Mouse (Mus musculus): ENCODE data around the gene Tbck.

The Tbck gene

GRCm38 (mm10) chr3:132683447-132684230, at the start of gene Tbck:
Gene Tbck, plus strand, starts transcription at chr3:132684144.
- DNase-seq (ENCODE audit: extremely low read depth, low read depth, low spot score), result peak; percentile 14

DNA sequence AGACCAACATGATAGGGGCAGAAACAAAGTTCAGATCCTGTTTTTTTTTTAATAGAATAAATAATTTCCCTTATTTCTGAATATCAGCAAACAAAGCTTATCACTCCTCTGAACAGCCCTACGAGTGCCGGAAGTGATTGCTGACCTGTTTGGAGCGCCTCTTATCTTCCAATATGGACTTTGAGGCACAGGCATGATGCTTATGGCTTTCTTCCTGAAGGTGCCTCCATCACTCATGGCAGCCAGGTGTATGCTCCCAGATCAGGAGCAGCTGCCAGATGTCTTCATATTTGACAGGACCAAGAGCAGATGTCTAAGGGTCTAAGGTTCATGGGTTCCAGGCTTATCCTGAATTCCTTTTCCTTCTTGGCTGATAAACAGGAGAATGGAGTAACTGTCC, 46.9 kb upstream of the Tbck start:
- no peak for DNase-seq (ENCODE audit: extremely low read depth, low read depth, low spot score)

- DNase-seq (ENCODE audit: extremely low read depth, low read depth, low spot score), result no peak
Observed at GRCm38 (mm10) chr3:132644071-132644470, 39.9 kb upstream of the Tbck start.

DNA sequence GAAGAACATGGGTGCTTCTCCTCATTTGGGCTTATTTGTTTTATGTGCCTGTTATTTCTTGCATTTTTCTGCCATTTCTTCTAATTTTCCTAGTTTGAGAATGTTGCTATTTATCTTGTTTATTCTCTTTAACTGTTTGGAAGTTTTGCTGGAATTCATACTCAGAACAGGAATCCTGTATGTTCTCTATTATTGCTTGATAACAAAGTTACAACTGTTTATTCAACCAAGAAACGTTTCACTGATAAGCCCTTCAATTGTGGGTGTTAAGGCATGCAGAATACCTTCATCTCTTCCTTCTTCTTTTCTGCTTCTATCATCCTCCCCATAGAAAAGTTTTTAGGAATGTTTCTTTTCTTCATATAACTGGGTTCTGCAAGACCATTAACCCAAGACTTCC, 37.1 kb upstream of the Tbck start:
- no peak for DNase-seq (ENCODE audit: extremely low read depth, low read depth, low spot score)

DNA sequence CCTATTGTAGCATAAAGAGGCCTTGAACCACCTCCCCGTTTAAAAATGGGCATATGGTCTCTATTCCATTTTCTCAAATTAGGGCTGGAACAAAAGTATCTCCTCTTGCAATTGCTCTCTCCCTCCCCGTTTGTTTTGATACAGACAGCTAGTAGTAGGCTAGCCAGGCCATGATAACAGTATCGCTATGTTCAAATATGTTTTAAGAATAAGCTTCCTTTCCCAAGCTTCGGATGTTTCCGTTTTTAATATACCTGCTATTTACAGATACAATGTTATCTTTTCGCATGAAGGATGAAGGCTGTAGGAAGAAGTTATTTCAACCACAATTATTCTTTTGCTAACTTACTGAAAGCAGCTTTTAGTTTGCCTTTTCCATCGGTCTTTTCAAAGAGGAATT, 34.6 kb upstream of the Tbck start:
- DNase-seq (ENCODE audit: extremely low read depth, low read depth, low spot score), result no peak

DNA sequence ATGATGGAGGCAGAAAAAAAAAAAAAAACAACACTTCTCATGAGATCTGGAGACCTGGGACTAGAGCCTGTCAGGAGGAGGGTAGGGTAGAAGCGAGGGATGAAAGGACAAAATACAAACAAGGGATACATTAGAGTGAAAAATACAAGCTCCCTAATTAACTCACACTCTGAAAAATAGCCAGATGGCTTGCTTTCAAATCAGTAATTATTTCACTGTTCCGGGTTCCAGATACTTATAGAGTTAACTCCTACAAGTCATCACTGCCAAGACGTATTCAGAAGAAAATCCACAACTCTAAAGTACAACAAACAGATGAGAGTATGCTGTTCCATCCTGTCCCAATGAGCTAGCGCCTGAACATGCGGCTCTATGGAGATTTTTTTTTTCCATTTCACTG, 33.8 kb upstream of the Tbck start:
- DNase-seq (ENCODE audit: extremely low read depth, low read depth, low spot score), result no peak

- DNase-seq (ENCODE audit: extremely low read depth, low read depth, low spot score), result no peak
Observed at GRCm38 (mm10) chr3:132651776-132652175, 32.2 kb upstream of the Tbck start.

GRCm38 (mm10) chr3:132653959-132654358, 30.0 kb upstream of the Tbck start:
- no peak for DNase-seq (ENCODE audit: extremely low read depth, low read depth, low spot score)

- DNase-seq (ENCODE audit: extremely low read depth, low read depth, low spot score), result no peak
Observed at GRCm38 (mm10) chr3:132655955-132656354, 28.0 kb upstream of the Tbck start.

DNA sequence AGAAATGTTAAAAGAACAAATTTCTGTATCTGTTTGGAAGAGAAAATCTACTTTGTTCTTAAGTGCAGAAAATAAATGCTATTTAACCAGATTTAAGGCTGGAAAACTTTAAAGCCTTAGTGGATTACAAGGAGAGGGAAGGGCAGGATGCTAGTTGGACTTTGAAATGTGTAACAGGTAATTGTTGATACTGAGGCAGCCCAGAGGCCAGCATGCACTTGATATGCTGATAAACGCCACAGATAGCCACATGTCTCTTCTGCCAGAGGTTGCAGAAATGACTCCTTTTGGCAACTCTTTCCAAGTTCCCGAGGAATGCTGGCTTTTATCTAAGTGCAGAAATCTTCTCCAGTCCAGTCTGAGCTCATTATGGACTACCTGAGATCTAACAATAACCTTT, 6.5 kb upstream of the Tbck start:
- no peak for DNase-seq (ENCODE audit: extremely low read depth, low read depth, low spot score)

DNA sequence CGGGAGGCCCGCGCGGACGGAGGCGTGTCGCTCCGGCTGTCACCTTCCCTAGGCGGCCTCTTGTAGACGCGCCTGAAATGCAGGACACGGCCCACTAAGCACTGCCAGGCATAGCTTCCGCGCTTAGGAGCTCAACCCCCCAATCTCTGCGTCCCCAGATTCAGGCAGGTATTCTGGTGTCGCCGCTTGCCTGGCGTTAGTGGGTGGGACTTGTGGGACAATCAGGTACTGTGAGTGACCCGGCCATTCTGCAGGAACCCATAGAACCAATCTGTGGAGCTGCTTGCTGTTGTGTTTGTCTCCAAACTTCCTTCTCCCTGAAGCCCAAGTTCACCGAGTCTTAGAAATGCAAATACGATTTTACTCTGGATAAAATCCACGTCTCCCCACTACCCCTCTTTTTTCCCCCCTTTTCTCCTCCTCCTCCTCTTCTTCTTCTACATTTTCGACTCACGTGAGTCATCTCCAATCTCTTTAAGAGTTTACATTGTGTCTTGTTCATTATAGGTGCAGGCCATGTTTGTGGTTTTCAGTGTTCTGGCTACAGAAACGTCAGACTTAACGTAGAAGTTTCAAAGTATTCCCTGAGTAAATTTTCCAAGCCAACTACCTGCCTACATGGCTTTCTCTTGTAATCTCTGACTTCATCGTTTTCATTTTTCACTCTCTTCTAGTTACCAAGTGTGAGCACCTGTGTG, 436 bp downstream of the Tbck start, which contains the start of gene Aimp1:
Gene Aimp1, minus strand, starts transcription at position 140 of the 698 bp plus-strand sequence.
- no peak for DNase-seq (ENCODE audit: extremely low read depth, low read depth, low spot score)

- DNase-seq (ENCODE audit: extremely low read depth, low read depth, low spot score), result no peak
Observed at GRCm38 (mm10) chr3:132701368-132701767, 17.4 kb downstream of the Tbck start.

- DNase-seq (ENCODE audit: extremely low read depth, low read depth, low spot score), result no peak
Observed at GRCm38 (mm10) chr3:132704216-132704615, 20.3 kb downstream of the Tbck start.

GRCm38 (mm10) chr3:132706977-132707376, 23.0 kb downstream of the Tbck start:
- no peak for DNase-seq (ENCODE audit: extremely low read depth, low read depth, low spot score)

DNA sequence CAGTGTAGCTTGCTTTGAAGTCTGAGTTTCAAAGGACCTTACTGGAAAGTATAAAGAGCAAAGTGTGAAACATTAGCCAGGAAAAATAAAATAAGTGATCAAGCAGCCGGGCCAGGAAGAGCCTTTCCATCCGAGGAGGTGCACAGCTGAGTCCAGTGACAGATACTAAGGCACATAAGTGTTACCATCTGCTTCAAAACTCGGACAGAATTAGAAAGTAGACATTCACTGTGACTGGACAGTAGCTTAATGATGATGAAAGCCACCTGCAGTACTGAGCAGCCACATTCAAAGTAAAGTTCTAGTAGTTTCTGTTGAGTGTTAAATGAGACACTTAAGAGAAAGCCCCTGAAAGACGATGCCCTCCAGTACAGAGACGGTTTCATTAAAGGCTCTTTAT, 30.0 kb downstream of the Tbck start:
- no peak for DNase-seq (ENCODE audit: extremely low read depth, low read depth, low spot score)

GRCm38 (mm10) chr3:132717316-132717715, 33.4 kb downstream of the Tbck start:
- no peak for DNase-seq (ENCODE audit: extremely low read depth, low read depth, low spot score)

GRCm38 (mm10) chr3:132724326-132724725, 40.4 kb downstream of the Tbck start:
- no peak for DNase-seq (ENCODE audit: extremely low read depth, low read depth, low spot score)

DNA sequence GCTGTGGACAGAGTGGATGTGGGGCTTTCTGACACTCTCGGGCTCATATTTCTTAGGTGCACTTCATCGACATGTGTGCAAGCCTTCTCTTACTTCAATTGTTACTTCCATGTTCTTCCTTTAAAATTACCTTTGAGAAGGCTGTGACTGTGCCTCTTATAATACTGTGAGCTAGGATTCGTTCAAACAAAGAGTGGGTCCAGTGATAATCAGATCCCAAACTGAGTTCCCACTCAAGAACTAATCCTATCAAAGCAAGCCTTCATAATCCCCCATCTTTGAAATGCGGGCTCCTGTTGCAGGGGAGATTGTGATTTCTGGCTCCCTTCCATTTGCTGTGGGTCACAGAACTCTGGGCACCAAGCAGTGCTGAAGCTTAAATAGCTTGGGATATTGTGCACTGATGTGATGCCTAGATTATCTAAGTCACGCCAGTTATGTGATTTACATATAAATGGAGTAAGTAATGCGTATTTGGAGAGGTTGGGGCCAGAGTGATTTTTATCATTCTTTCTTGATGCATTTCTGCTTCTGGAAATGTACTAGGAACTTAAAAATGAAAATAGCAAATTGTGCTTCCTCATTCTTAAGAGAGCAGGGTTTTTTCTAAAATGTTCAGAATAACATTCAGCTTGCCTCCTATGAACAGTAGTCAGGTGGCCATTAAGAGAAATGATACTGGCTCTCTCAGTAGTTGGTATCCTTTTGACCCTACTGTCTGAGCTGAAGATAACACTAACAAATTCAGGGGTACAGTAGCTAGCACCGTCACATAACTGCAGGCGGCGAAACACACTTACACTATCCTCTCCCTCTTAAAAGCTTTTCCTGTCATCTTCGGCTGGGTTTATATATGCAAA, 60.6 kb downstream of the Tbck start:
- no peak for DNase-seq (ENCODE audit: extremely low read depth, low read depth, low spot score)

DNA sequence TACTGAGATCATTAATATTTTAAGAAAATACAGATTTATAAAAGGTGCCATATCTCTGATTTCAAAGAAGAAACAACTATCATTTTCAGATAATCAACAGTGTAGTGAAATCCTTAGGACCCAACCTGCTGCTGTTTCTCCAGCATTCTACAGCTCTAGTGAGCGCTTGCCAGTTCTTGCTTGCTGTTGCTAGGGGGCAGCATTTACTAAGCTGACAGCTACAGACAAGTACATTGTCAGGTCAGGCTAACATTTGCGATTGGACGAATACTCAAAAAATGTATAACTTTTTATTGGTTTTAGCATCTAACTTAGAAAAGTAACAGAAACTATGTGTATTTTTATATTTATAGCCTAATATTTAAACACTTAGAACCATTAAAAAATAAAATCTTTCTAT, 63.1 kb downstream of the Tbck start:
- DNase-seq (ENCODE audit: extremely low read depth, low read depth, low spot score), result no peak

GRCm38 (mm10) chr3:132747766-132748165, 63.8 kb downstream of the Tbck start:
- no peak for DNase-seq (ENCODE audit: extremely low read depth, low read depth, low spot score)

DNA sequence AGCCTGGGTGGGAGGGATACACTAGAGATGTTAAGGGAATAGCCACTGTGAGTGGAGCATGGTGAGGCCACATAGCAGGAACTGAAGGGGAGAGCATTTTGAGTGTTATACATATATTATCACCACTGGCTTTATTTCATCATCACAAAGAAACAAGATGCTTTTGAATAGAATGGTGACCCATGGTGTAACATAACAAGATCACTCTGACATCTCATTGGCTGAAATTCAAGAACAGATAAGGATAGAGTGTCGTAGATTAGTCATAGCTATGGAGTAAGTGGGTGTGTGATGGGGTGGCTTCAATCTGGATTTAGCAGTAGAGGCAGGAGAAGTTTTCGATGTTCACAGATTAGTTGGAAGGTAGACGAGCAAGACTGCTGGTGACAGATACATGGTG, 64.8 kb downstream of the Tbck start:
- DNase-seq (ENCODE audit: extremely low read depth, low read depth, low spot score), result no peak

- DNase-seq (ENCODE audit: extremely low read depth, low read depth, low spot score), result no peak
Observed at GRCm38 (mm10) chr3:132752772-132753171, 68.8 kb downstream of the Tbck start.

Measured in fat pad, adult 2 months (tissue).